Mouse (Mus musculus) CD4-positive, CD25-positive, alpha-beta regulatory T cell, adult 4 months (primary cell): ENCODE measurements around the gene Npc1l1. TPM values are rescaled to one million over a fixed set of nuclear protein-coding genes. Genes with fewer than 3 reads are reported as not detected.
A peak's percentile ranks its signal among the peaks of the same experiment; 100 is the strongest.

ENCODE experiments used
- ATAC-seq: one replicate; pipeline ENCODE4 v1.8.0; 2017
- polyA plus RNA-seq, 2 experiments: library from polyadenylated mRNA; unstranded; fragments of 100-300 nt; shearing (Covaris generic); gene quantifications; one replicate each; pipeline ENCODE4 v1.2.1; 2017

Npc1l1 gene
- polyA plus RNA-seq, 2 experiments from 2014 or later, result 0.07 to 0.13 TPM

DNA sequence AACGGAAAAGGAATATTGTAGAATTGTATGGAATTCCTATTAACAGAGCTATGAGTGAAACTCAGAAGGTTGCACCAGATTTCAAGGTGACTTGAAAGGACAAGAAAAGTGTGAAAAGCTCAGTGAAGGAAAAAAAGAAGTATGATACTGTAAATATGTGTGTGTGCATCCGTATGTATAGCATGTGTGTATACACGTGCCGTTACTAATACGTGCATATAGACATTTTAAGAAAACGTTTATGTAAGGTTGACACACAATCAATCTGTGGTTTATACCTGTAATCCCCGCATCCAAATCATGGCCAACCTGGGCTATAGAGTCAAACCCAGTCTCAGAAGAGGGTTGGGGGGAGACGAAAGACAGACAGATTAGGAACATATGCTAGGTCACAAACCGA lies 29.4 kb downstream of the Npc1l1 start:
- ATAC-seq, result peak; percentile 16

GRCm38 (mm10) chr11:6200087-6200569 lies 29.8 kb downstream of the Npc1l1 start, which contains the start of gene Nudcd3:
TSS of gene Nudcd3 (minus strand) at chr11:6200415.
- peak; percentile 91 for ATAC-seq

DNA sequence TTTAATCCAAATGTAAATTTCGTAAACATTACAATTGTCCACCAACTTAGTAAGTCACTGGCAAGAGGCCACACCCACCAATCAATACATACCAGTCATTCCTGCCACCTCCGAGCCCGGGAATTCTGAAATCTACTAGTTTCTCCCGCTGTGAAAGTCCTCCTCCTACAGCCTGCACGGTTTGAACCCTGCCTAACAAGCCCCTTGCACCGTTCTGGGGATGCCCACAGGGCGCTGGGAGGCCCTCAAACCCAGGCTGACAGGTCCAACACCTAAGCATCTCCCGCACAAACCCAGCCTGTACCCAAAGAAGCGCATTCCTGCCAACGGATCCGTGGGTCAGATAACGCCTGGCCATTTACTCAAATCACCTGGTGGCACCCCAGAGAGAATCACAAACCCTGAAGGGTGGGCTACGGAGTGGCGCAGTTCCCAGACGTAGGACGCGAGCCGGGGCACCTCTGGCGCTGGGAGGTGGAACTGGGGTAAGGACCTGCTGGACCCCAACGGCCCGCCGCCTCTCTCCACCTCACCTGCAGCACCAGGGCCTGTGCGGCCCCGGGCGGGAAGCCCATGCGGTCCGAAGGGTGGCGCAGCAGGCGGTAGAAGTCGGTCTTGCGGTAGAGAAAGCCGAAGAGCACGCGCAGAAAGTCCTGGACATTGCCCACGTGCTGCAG lies 30.4 kb downstream of the Npc1l1 start, which contains the start of gene A730071L15Rik:
Gene A730071L15Rik (plus strand): TSS at position 620 of the 677 bp plus-strand sequence.
- peak; percentile 27 for ATAC-seq

DNA sequence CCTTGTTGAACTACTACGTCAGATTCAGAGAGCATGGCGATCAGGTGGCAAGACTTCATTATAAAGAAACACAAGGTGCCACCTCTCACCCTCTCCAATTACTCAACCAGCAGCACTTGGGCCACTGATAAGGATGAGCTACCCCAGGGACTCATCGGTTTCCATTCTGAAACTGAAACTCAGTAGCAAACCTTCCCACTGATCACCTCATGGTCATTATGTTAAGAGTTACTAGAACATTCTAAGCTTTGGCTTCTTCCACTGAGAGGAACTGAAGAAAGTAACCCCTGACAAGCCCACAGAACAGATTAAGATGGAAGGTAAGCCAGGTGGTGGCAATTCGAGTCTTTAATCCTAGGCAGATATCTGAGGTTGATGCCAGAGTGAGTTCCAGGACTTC lies 31.5 kb downstream of the Npc1l1 start:
- no peak for ATAC-seq

GRCm38 (mm10) chr11:6196780-6197179 lies 33.2 kb downstream of the Npc1l1 start:
- ATAC-seq, result no peak

- ATAC-seq, result peak; percentile 52
These were observed 42.1 kb downstream of the Npc1l1 start for GRCm38 (mm10) chr11:6187878-6188277.

- ATAC-seq, result peak; percentile 5
These were observed 42.5 kb downstream of the Npc1l1 start for GRCm38 (mm10) chr11:6187399-6187798.

- peak; percentile 56 for ATAC-seq
These were observed 45.6 kb downstream of the Npc1l1 start for GRCm38 (mm10) chr11:6184202-6184935.

GRCm38 (mm10) chr11:6183246-6183645 lies 46.7 kb downstream of the Npc1l1 start:
- ATAC-seq, result no peak

- peak; percentile 25 for ATAC-seq
These were observed 49.0 kb downstream of the Npc1l1 start for GRCm38 (mm10) chr11:6180811-6181399.

DNA sequence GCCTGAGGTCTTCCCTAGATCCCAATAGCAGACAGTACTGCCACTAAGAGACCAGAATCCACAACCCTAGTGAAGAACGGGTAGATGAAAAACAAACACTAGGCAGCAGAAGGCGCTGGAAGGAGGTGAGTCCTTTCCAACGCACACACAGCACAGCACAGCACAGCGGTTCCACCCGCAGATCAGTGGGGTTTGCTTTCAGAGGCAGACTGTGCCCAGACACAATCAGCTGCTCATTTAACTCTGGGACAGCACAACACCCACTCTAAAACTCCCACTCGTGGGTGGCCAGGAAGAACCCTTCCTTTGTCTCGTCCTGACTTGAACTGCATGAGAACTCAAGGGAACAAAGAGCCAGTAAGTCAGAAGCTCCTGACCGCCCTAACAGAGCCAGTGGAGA lies 50.7 kb downstream of the Npc1l1 start:
- peak; percentile 16 for ATAC-seq

DNA sequence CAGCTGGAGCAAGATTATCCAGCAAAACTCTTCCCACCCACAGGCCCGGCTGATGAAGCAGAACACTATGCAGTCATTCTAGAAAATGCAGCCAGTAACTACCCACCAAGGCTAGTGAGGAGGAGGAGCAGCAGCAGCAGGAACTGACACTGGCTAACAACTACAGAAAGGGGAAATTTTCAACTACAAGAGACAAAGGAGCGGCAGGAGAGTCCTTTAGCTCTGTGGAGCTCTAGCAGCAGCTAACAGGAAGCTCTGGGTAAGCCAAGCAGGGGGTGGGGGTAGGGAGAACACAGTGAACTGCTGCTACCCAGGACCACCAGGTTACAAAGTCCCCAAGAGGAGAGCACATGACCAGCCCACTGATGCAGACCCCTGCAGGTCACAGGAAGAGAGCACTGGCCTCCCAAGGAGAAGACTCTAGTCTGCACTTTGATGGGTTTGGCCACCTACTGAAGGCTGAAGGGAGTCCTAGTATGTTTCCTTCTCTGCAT lies 51.2 kb downstream of the Npc1l1 start:
- ATAC-seq, result peak; percentile 88

DNA sequence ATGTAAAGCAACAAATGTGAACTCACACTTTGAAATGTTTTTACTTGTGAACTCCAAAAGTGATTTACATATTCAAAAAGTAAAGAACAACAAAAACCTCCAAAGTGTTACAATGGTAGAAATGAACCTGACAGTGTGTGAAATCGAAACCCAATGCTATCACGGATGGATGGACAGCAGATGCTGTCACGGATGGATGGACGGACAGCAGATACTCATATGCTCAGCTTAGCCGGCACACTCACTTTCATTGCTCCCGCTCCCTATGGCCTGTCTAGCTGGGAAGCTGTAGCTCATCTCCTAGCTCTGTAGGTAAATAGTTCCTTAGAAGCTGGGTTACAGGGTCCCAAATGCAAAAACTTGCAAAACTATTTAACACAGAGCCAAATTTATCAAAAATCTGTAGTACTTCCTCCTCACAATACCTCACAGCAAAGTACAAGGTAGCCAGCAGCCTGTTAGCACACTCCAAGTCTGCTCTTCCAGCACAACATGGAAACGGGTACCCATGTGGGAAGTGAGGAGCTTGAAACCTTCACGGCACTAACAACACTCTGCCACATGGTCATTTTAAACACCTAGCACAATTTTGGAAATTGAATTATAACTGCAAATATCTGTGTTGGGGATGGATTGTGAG lies 52.0 kb downstream of the Npc1l1 start:
- no peak for ATAC-seq

GRCm38 (mm10) chr11:6175506-6175905 lies 54.4 kb downstream of the Npc1l1 start:
- ATAC-seq, result no peak

DNA sequence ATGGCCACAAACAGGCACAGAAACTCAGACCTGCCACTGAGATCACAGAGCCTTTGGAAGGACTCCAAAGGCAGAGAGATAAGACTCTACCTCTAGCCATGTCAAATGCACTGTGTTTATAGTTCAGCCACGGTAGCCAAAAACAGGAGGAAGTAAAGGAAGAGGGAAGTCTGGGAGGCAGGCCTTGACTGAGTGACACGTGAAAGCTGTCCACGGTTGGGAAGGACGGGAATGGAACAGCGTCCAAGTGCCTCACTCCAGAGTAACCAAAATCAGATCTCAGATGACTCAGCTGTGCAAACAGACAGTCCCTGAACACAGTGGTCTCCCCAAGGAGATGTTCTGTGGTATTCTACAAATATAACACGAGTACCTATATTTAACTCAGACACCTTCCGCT lies 55.2 kb downstream of the Npc1l1 start:
- ATAC-seq, result no peak

DNA sequence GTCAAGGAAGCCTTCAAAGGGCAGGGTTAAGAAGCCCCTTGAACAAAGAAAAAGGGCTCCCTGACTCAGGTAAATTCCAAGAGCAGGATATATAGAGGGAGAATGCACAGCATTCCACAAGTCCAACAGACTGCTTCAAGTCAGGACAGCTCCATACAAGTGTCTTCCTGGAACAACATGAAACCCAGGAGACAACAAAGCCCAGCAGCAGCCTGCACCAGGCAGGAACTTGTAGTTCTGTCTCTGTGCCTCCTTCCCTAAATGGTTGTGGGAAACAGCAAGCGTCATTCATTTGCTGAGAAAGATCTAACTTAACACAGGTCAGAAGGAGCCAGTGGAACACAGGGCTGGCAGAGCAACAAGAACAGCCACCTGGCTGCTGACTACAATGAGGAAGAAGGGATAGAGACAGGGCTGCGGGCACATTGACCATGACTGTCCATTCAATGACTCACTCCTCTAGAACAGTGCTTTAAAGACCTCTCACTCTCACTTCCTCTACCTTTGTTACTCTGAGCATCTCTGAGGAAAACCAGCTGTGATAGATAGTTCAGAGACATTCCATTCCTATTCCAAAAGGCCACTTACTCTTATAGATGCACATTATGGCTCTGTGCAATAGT lies 60.8 kb downstream of the Npc1l1 start:
- no peak for ATAC-seq

DNA sequence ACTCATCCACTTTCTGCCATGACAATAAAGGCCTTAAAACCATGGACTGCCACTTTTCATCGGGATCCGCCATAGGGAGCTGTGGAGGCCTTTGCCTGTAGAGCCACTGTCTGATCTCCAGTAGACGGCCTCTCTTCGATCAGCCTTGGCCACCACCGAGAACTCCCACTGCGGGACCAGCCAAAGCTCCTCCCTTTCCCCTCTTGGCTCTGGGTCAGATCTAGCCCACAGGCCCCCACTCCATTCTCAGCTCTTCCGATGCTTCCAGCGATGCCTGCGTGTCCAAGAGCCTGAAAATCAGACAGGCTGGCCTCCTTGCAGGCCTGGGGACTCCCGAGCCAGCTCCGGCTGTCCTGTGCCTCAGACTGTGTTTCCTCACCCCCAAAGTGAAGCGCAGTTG lies 63.6 kb downstream of the Npc1l1 start:
- ATAC-seq, result no peak

GRCm38 (mm10) chr11:6165391-6166081 lies 64.4 kb downstream of the Npc1l1 start:
- no peak for ATAC-seq

DNA sequence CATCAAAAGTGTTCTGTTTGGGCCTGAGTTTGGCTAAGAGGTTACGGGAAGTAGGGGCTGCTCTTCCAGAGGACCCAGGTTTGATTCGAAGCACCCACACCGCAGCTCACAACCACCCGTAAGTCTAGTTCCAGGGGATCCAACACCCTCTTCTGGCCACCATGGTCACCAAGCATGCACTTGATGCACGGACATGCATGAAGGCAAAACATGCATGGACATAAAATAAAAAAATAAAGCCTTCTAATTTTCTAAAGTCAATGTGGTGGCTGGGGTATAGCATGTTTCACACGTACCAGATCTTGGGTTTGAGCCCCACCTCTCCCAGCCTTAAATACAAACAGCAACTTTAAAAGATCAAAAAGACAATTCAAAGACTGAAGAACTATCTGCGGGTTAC lies 65.2 kb downstream of the Npc1l1 start:
- no peak for ATAC-seq

DNA sequence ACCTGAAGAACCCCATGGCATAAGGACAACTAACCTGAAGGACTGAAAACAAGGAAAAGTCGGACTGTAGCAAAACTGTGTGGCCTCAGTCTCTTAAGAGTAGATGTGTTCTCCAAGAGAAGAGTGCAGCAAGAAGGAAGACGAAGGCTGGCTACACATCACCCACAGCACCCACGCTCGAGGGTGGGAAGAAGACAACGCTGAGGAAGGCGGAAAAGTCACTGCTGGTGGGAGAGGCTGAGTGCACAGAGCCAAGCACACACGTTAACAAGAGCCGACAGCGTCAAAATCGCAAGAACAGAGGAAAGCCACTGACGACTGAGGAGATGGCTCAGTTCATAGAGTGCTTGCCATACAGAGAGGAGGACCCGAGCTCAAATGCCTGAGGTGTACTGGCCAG lies 66.2 kb downstream of the Npc1l1 start:
- ATAC-seq, result no peak

DNA sequence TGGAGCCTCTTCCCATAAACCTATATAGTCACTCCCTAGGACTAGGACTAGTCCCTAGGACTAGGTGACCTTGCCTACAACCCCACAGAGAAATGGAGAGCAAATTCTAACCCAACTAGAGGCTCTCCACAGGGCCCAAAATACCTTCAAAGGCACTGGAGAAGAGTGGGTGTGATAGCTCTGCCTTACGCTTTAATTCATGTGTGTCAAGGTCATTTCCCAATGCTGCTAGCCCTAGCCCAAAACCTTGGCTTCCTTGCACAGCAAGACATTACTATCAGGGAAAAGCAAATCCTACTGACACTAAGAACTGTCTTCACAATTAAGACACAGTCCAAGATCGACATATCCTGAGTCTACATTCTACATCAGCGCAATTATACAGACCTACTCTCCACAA lies 66.9 kb downstream of the Npc1l1 start:
- no peak for ATAC-seq

GRCm38 (mm10) chr11:6161549-6161948 lies 68.4 kb downstream of the Npc1l1 start:
- no peak for ATAC-seq
